Mouse (Mus musculus): ENCODE measurements around the gene Gm17455.

DNA sequence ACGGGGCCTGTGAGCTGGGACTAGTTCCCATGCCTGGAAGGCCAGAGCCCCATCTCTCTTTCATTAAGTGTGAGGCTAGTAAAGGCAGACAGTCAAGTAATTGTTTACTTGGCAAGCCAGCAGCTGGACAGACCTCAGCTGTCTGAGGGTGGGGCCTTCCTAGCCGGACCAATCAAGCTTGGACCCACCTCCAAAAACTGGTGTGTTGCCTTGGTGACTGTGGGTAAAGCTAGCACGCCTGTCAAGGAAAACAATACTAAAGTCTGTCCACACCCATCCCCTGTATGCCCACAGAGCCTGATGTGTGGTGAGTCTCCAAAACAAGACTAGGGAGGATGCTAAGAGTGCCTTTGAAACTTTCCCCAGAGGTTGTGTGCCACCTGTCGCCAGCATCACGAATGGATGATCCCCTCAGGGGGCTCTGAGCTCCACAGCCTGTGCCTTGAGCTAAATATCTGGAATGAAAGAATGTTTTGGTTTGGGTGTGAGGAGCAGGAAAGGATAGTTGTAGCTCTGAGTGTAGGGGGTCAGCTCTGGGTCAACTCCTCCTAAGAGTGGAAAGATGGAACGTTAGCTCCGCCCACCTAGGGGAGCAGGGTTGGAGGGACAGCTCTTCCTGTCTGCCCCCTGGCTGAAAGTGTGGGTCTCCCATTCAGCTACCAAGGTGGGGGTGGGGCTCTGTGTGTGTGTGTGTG is 47.6 kb upstream of the Gm17455 start:
- TF ChIP-seq CTCF (IDR thresholded peaks at IDR 0.05; ENCODE audit: insufficient read depth, low read depth, low read length) (no peak), POLR2A (IDR thresholded peaks at IDR 0.05; ENCODE audit: insufficient read depth, low read depth, low read length) (no peak)
